Mouse (Mus musculus) liver, embryonic 16.5 days (tissue): Measurements from ENCODE around the gene Trim41. TPM values are rescaled to one million over a fixed set of nuclear protein-coding genes. Genes with fewer than 3 reads are reported as not detected.

ENCODE experiments used
- ATAC-seq: fragments of 200-750 bp; cut with Nextera tagmentation; 2 replicates; pipeline ENCODE4 v1.8.0; 2017; ENCODE audit warnings: low read depth, mild to moderate bottlenecking, moderate number of reproducible peaks, moderate library complexity
- H3K27ac ChIP-seq: fragments of 300-500 bp; sonication (generic); 2 replicates; pipeline ENCODE4 v1.5.1; 2014; ENCODE audit warnings: mild to moderate bottlenecking, low read length
- H3K27me3 ChIP-seq: fragments of 300-500 bp; sonication (generic); 2 replicates; pipeline ENCODE4 v1.6.1; 2014; ENCODE audit warnings: low read depth, low read length, mixed read lengths; ENCODE audit not compliant: control insufficient read depth, insufficient read depth
- H3K36me3 ChIP-seq: fragments of 300-500 bp; sonication (generic); 2 replicates; pipeline ENCODE4 v1.6.1; 2014; ENCODE audit warnings: mild to moderate bottlenecking; ENCODE audit not compliant: control insufficient read depth, insufficient read depth
- H3K4me1 ChIP-seq: fragments of 300-500 bp; sonication (generic); 2 replicates; pipeline ENCODE4 v1.6.1; 2014; ENCODE audit warnings: low read depth, low read length, mixed read lengths; ENCODE audit not compliant: control insufficient read depth
- H3K4me2 ChIP-seq: fragments of 300-500 bp; sonication (generic); 2 replicates; pipeline ENCODE4 v1.6.1; 2014; ENCODE audit warnings: low read depth, low read length, mixed read lengths
- H3K4me3 ChIP-seq: fragments of 300-500 bp; sonication (generic); 2 replicates; pipeline ENCODE4 v1.5.1; 2014; ENCODE audit warnings: low read depth, mild to moderate bottlenecking, low read length
- H3K9ac ChIP-seq: fragments of 300-500 bp; sonication (generic); 2 replicates; pipeline ENCODE4 v1.6.1; 2014; ENCODE audit warnings: low read depth, low read length
- H3K9me3 ChIP-seq: fragments of 300-500 bp; sonication (generic); replicated peaks from 2 replicates; pipeline ENCODE4 v1.6.1; 2016; ENCODE audit warnings: low read length; ENCODE audit not compliant: control insufficient read depth
- WGBS: fragments of 180-500 bp; shearing (Covaris S2); extraction: QIAGEN DNeasy Blood & Tissue Kit; methylation state at CpG from one replicate; pipeline ENCODE4 v1.1.7; 2014; ENCODE audit not compliant: insufficient replicate concordance; 5-methylcytosine and 5-hydroxymethylcytosine counted together
- polyA plus RNA-seq: library from polyadenylated mRNA; unstranded; fragments of >200 nt; fragmentation: Nextera tagmentation; extraction: Ambion mirVana; gene quantifications from 2 replicates; pipeline ENCODE4 v1.2.1, GENCODE M21; 2015

Trim41 gene
- polyA plus RNA-seq, 1 experiment from 2014 or later: 1.8 TPM

- 58% methylated on average over 4 of the region's 4 CpGs for whole genome bisulfite sequencing
- H3K27me3 ChIP-seq: no peaks in the 10 kb centered on the region
- H3K36me3 ChIP-seq: peaks cover 55% of the 10 kb centered on the region
- no peak overlapping the region for H3K4me3 ChIP-seq
- no peak for ATAC-seq
- H3K9ac ChIP-seq: no peak overlapping the region
- no peak overlapping the region; the same call in 1 of the 2 replicates for H3K27ac ChIP-seq
- no peak overlapping the region for H3K4me2 ChIP-seq
- peaks cover 7% of the 10 kb centered on the region for H3K4me1 ChIP-seq
- no peaks in the 10 kb centered on the region for H3K9me3 ChIP-seq
Observed at GRCm38 (mm10) chr11:48809434-48809830, 7.7 kb downstream of the Trim41 start.

- Histone ChIP-seq H3K27ac (peak overlapping the region; percentile 19; the same call in 1 of the 2 replicates), H3K9ac (no peak overlapping the region)
- no peak for ATAC-seq
Observed at GRCm38 (mm10) chr11:48808737-48809433, 8.3 kb downstream of the Trim41 start.

GRCm38 (mm10) chr11:48808304-48808646, 8.9 kb downstream of the Trim41 start:
- peaks cover 67% of the 10 kb centered on the region for H3K36me3 ChIP-seq

More at GRCm38 (mm10) chr11:48808737-48809433, 8.3 kb downstream of the Trim41 start:
- Histone ChIP-seq H3K4me2 (no peak overlapping the region), H3K4me1 (peaks cover 3% of the 10 kb centered on the region), H3K36me3 (peaks cover 61% of the 10 kb centered on the region), H3K9me3 (no peaks in the 10 kb centered on the region), H3K4me3 (no peak overlapping the region), H3K27me3 (no peaks in the 10 kb centered on the region)
- WGBS: 73% methylated on average over 16 of the region's 16 CpGs

GRCm38 (mm10) chr11:48807563-48808303, 9.4 kb downstream of the Trim41 start:
- ATAC-seq: 0 out of 2 replicates have a peak, but pooled peaks have one; percentile 14
- 53% methylated on average over 14 of the region's 14 CpGs for WGBS
- no peak overlapping the region for H3K4me2 ChIP-seq

More at GRCm38 (mm10) chr11:48808304-48808646, 8.9 kb downstream of the Trim41 start:
- Histone ChIP-seq H3K9ac (no peak overlapping the region), H3K4me1 (no peaks in the 10 kb centered on the region; the same call in none of the 2 replicates), H3K4me2 (no peak overlapping the region), H3K27ac (no peak overlapping the region), H3K4me3 (no peak overlapping the region), H3K9me3 (no peaks in the 10 kb centered on the region), H3K27me3 (no peaks in the 10 kb centered on the region)
- no peak for ATAC-seq

GRCm38 (mm10) chr11:48806856-48807562, 10.1 kb downstream of the Trim41 start:
- Histone ChIP-seq H3K27me3 (no peaks in the 10 kb centered on the region), H3K4me1 (peaks cover 11% of the 10 kb centered on the region), H3K36me3 (peaks cover 74% of the 10 kb centered on the region), H3K4me2 (no peak overlapping the region), H3K9ac (no peak overlapping the region), H3K9me3 (no peaks in the 10 kb centered on the region), H3K4me3 (no peak overlapping the region), H3K27ac (no peak overlapping the region)
- WGBS: 55% methylated on average over 21 of the region's 21 CpGs
- peak; percentile 18; the same call in 1 of the 2 replicates for ATAC-seq

More at GRCm38 (mm10) chr11:48807563-48808303, 9.4 kb downstream of the Trim41 start:
- Histone ChIP-seq H3K27me3 (no peaks in the 10 kb centered on the region), H3K9ac (no peak overlapping the region), H3K4me1 (peaks cover 4% of the 10 kb centered on the region), H3K27ac (no peak overlapping the region; the same call in 1 of the 2 replicates), H3K9me3 (no peaks in the 10 kb centered on the region), H3K4me3 (no peak overlapping the region), H3K36me3 (peaks cover 72% of the 10 kb centered on the region)

- Histone ChIP-seq H3K27me3 (no peaks in the 10 kb centered on the region), H3K4me1 (peaks cover 18% of the 10 kb centered on the region), H3K9me3 (no peaks in the 10 kb centered on the region), H3K27ac (no peak overlapping the region), H3K4me3 (no peak overlapping the region), H3K36me3 (peaks cover 77% of the 10 kb centered on the region), H3K4me2 (no peak overlapping the region), H3K9ac (no peak overlapping the region)
- 75% methylated on average over 2 of the region's 2 CpGs for WGBS
- ATAC-seq: no peak
Observed at GRCm38 (mm10) chr11:48804922-48805321, 12.2 kb downstream of the Trim41 start.

GRCm38 (mm10) chr11:48803988-48804387, 13.2 kb downstream of the Trim41 start:
- Histone ChIP-seq H3K4me3 (no peak overlapping the region), H3K27ac (no peak overlapping the region), H3K9ac (no peak overlapping the region), H3K27me3 (no peaks in the 10 kb centered on the region), H3K36me3 (peaks cover 71% of the 10 kb centered on the region), H3K4me2 (no peak overlapping the region), H3K4me1 (peaks cover 18% of the 10 kb centered on the region), H3K9me3 (no peaks in the 10 kb centered on the region)
- no peak for ATAC-seq
- WGBS: 86% methylated on average over 2 of the region's 2 CpGs

- ATAC-seq: no peak
- Histone ChIP-seq H3K4me2 (peak overlapping the region; percentile 74), H3K9ac (peak overlapping the region; percentile 84), H3K36me3 (peaks cover 59% of the 10 kb centered on the region), H3K4me3 (peak overlapping the region; percentile 83), H3K27me3 (no peaks in the 10 kb centered on the region), H3K27ac (peak overlapping the region; percentile 48; the same call in 1 of the 2 replicates), H3K4me1 (peaks cover 31% of the 10 kb centered on the region), H3K9me3 (no peaks in the 10 kb centered on the region)
- 52% methylated on average over 17 of the region's 17 CpGs for WGBS
Observed at GRCm38 (mm10) chr11:48801831-48802772, 15.1 kb downstream of the Trim41 start.
